Mouse (Mus musculus) embryo, embryonic 10.5 days (tissue): ENCODE data around the gene Hs2st1.
A peak's percentile ranks its signal among the peaks of the same experiment; 100 is the strongest.

ENCODE experiments used
- DNase-seq: peaks from one replicate; pipeline ENCODE4 v3.0.0-alpha.2; 2015; ENCODE audit warnings: low spot score

Gene Hs2st1

GRCm38 (mm10) chr3:144394454-144394943, 175.5 kb downstream of the Hs2st1 start:
- DNase-seq: no peak

GRCm38 (mm10) chr3:144386446-144386845, 183.5 kb downstream of the Hs2st1 start:
- no peak for DNase-seq

GRCm38 (mm10) chr3:144384648-144385047, 185.3 kb downstream of the Hs2st1 start:
- no peak for DNase-seq

GRCm38 (mm10) chr3:144381431-144381980, 188.5 kb downstream of the Hs2st1 start:
- DNase-seq: no peak

GRCm38 (mm10) chr3:144380921-144381320, 189.1 kb downstream of the Hs2st1 start:
- DNase-seq: peak; percentile 90

- no peak for DNase-seq
These were observed 190.2 kb downstream of the Hs2st1 start for GRCm38 (mm10) chr3:144379801-144380200.
